Mouse (Mus musculus) midbrain, embryonic 15.5 days (tissue): Measurements from ENCODE around the gene Pnpla5. TPM values are rescaled to one million over a fixed set of nuclear protein-coding genes. Genes with fewer than 3 reads are reported as not detected.

Experiments used
- ATAC-seq: fragments of 200-750 bp; cut with Nextera tagmentation; replicated peaks from 2 replicates; pipeline ENCODE4 v1.8.0; 2017; ENCODE audit warnings: moderate TSS enrichment
- H3K27ac ChIP-seq: fragments of 300-500 bp; sonication (generic); 2 replicates; pipeline ENCODE4 v1.5.1; 2015; ENCODE audit warnings: mild to moderate bottlenecking, inconsistent platforms
- H3K27me3 ChIP-seq: fragments of 300-500 bp; sonication (generic); replicated peaks from 2 replicates; pipeline ENCODE4 v1.6.1; 2015; ENCODE audit warnings: inconsistent platforms
- H3K36me3 ChIP-seq: fragments of 300-500 bp; sonication (generic); replicated peaks from 2 replicates; pipeline ENCODE4 v1.6.1; 2015; ENCODE audit warnings: inconsistent platforms
- H3K4me1 ChIP-seq: fragments of 300-500 bp; sonication (generic); 2 replicates; pipeline ENCODE4 v1.6.1; 2015; ENCODE audit warnings: inconsistent platforms
- H3K4me2 ChIP-seq: fragments of 300-500 bp; sonication (generic); 2 replicates; pipeline ENCODE4 v1.6.1; 2015; ENCODE audit warnings: inconsistent platforms, mild to moderate bottlenecking, moderate library complexity
- H3K4me3 ChIP-seq: fragments of 300-500 bp; sonication (generic); 2 replicates; pipeline ENCODE4 v1.5.1; 2015; ENCODE audit warnings: mild to moderate bottlenecking, inconsistent platforms
- H3K9ac ChIP-seq: fragments of 300-500 bp; sonication (generic); 2 replicates; pipeline ENCODE4 v1.6.1; 2015; ENCODE audit warnings: mild to moderate bottlenecking, inconsistent platforms
- H3K9me3 ChIP-seq: fragments of 300-500 bp; sonication (generic); 2 replicates; pipeline ENCODE4 v1.6.1; 2016; ENCODE audit warnings: inconsistent platforms
- WGBS: fragments of 180-500 bp; shearing (Covaris S2); methylation state at CpG from one replicate; pipeline ENCODE4 v1.1.7; 2015; ENCODE audit warnings: mixed read lengths; 5-methylcytosine and 5-hydroxymethylcytosine counted together
- polyA plus RNA-seq: library from polyadenylated mRNA; unstranded; fragments of >200 nt; fragmentation: Nextera tagmentation; extraction: Ambion mirVana; gene quantifications from 2 replicates; pipeline ENCODE4 v1.2.1, GENCODE M21; 2015

The Pnpla5 gene
- polyA plus RNA-seq, 1 experiment from 2014 or later: not detected

GRCm38 (mm10) chr15:84136473-84137415, 13.8 kb upstream of the Pnpla5 start:
- WGBS: 19% methylated on average over 12 of the region's 12 CpGs
- Histone ChIP-seq H3K27me3 (no peaks in the 10 kb centered on the region), H3K27ac (no peak overlapping the region), H3K9me3 (no peaks in the 10 kb centered on the region), H3K9ac (no peak overlapping the region), H3K4me1 (peaks cover 12% of the 10 kb centered on the region), H3K4me3 (no peak overlapping the region), H3K36me3 (no peaks in the 10 kb centered on the region), H3K4me2 (no peak overlapping the region)
- ATAC-seq: no peak

DNA sequence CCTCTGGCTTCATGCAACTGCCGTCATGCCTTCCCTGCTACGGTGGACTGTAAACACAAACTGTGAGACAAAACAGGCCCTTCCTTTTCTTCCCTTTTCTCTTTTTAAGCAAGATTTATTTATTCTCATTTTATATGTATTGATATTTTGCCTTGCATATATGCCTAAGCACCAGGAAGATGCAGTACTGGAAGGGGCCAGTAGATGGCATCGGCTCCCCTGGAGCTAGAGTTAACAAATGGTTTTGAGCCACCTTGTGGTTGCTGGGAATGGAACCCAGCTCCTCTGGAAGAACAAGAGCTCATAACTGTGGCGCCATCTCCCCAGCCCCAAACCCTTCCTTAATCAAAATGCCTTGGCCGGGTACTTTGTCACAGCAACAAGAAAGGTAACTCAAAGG, 12.5 kb upstream of the Pnpla5 start:
- Histone ChIP-seq H3K4me3 (no peak overlapping the region), H3K4me1 (peaks cover 5% of the 10 kb centered on the region; the same call in 1 of the 2 replicates), H3K4me2 (no peak overlapping the region), H3K36me3 (no peaks in the 10 kb centered on the region), H3K9me3 (no peaks in the 10 kb centered on the region), H3K27ac (no peak overlapping the region), H3K27me3 (no peaks in the 10 kb centered on the region), H3K9ac (no peak overlapping the region)
- 92% methylated on average over 5 of the region's 5 CpGs for WGBS
- no peak for ATAC-seq

DNA sequence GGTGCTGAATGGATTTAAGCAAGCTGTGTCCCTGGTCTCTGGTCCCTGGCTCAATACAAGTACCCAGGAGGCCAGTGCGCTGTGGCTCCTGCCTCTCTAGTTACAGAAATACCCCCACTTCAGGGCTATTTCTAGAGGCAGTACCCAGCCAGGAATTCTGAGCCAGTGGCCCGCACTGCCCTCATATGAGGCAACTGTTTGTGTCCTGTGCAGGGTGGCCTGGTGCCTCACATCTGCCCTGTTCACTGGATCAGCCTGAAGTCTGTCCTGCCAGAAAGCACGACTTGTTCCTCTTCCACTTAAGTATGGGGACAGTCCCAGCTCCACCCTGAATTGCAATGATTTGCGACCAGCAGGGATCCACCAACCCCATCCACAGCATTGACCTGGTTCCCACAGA, 10.5 kb upstream of the Pnpla5 start:
- no peaks in the 10 kb centered on the region for H3K4me1 ChIP-seq
- no peaks in the 10 kb centered on the region for H3K36me3 ChIP-seq
- no peak for ATAC-seq
- WGBS: 65% methylated on average over 4 of the region's 4 CpGs
- no peaks in the 10 kb centered on the region for H3K27me3 ChIP-seq
- no peak overlapping the region for H3K4me2 ChIP-seq
- H3K4me3 ChIP-seq: no peak overlapping the region
- H3K27ac ChIP-seq: no peak overlapping the region
- no peak overlapping the region for H3K9ac ChIP-seq
- H3K9me3 ChIP-seq: no peaks in the 10 kb centered on the region

- Histone ChIP-seq H3K9ac (no peak overlapping the region), H3K4me3 (no peak overlapping the region), H3K9me3 (no peaks in the 10 kb centered on the region), H3K27me3 (no peaks in the 10 kb centered on the region), H3K4me1 (no peaks in the 10 kb centered on the region), H3K4me2 (no peak overlapping the region), H3K27ac (no peak overlapping the region), H3K36me3 (no peaks in the 10 kb centered on the region)
- WGBS: 96% methylated on average over 7 of the region's 7 CpGs
- no peak for ATAC-seq
These were observed 9.0 kb upstream of the Pnpla5 start for GRCm38 (mm10) chr15:84131971-84132370.

DNA sequence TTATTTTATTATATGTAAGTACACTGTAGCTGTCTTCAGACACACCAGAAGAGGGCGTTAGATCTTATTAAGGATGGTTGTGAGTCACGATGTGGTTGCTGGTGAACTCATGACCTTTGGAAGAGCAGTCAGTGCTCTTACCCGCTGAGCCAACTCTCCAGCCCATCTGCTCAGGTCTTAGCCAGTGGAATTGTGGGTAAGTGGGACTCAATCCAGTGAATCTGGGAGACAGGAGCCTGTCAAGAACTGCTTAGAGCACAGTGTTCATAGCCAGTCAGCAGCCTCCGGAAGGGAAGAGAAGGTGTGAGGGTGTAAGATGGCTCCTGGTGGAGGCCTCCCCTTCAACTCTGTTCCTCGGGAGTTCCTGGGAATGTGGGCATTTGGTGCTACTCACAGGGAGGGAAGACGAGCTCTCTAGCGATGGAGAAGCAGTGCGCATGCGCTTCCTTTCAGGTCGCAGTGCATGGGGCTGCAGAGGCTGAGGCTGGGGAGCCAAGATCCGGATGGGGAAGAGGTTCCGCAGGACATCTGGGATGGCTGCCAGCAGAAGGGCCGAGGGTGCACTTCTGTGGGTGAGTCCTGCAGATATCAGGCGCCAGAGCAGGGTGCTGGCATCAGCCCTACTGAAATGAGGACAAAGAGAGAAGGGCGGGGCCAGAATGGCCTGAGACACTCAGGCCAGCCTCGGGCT, 8.3 kb upstream of the Pnpla5 start:
- H3K9ac ChIP-seq: no peak overlapping the region
- no peaks in the 10 kb centered on the region for H3K36me3 ChIP-seq
- H3K4me3 ChIP-seq: no peak overlapping the region
- no peak for ATAC-seq
- H3K9me3 ChIP-seq: no peaks in the 10 kb centered on the region
- H3K4me2 ChIP-seq: no peak overlapping the region
- no peak overlapping the region for H3K27ac ChIP-seq
- no peaks in the 10 kb centered on the region for H3K27me3 ChIP-seq
- no peaks in the 10 kb centered on the region for H3K4me1 ChIP-seq
- WGBS: 68% methylated on average over 16 of the region's 16 CpGs

GRCm38 (mm10) chr15:84126871-84127270, 3.9 kb upstream of the Pnpla5 start:
- Histone ChIP-seq H3K9ac (no peak overlapping the region), H3K36me3 (no peaks in the 10 kb centered on the region), H3K9me3 (no peaks in the 10 kb centered on the region), H3K27me3 (no peaks in the 10 kb centered on the region), H3K4me1 (no peaks in the 10 kb centered on the region), H3K4me2 (no peak overlapping the region), H3K27ac (no peak overlapping the region), H3K4me3 (no peak overlapping the region)
- 30% methylated on average over 5 of the region's 5 CpGs for WGBS
- ATAC-seq: no peak

DNA sequence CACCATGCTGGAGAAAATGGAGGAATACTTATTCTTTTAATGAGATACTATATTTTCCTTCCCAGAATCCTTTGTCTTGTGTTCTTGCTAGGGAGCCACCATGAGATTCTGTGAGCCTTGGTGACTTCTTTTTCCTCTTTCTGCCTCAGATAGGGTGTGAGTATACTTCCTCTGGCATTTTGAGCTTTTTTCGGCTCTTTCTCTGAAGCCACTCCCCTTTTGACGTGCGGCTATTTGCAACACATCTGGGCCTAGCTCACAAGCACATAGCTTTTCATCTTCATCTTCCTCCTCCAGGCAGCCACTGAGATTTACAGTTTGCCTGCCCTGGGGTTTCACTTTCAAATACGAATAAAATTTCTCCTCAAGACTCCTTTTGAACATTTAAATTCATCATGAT, 3.5 kb upstream of the Pnpla5 start:
- no peaks in the 10 kb centered on the region for H3K27me3 ChIP-seq
- no peaks in the 10 kb centered on the region for H3K4me1 ChIP-seq
- H3K9ac ChIP-seq: no peak overlapping the region
- H3K9me3 ChIP-seq: no peaks in the 10 kb centered on the region
- ATAC-seq: no peak
- no peak overlapping the region for H3K27ac ChIP-seq
- WGBS: 78% methylated on average over 4 of the region's 4 CpGs
- H3K4me2 ChIP-seq: no peak overlapping the region
- H3K4me3 ChIP-seq: no peak overlapping the region
- no peaks in the 10 kb centered on the region for H3K36me3 ChIP-seq

DNA sequence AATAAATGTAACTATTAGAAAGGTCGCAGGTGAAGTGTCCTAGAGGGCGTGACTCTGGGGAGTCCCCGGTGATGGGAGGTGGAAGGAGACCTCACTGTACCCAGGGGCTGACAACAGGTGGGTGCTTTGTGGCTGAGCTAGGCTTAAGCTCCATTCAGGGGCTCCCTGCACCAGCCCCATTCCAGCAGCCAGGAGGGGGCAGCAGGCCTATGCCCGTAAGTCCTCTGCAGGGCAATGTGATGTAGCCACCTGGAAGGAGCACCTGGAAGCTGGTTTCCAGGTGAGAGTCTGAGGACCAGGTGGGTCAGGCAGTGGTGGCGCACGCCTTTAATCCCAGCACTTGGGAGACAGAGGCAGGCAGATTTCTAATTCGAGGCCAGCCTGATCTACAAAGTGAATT, 1.1 kb upstream of the Pnpla5 start:
- 66% methylated on average over 7 of the region's 7 CpGs for WGBS
- H3K4me2 ChIP-seq: no peak overlapping the region
- H3K36me3 ChIP-seq: no peaks in the 10 kb centered on the region
- H3K27ac ChIP-seq: no peak overlapping the region
- ATAC-seq: no peak
- H3K27me3 ChIP-seq: no peaks in the 10 kb centered on the region
- no peak overlapping the region for H3K4me3 ChIP-seq
- H3K9ac ChIP-seq: no peak overlapping the region
- H3K4me1 ChIP-seq: no peaks in the 10 kb centered on the region
- no peaks in the 10 kb centered on the region for H3K9me3 ChIP-seq

- H3K9ac ChIP-seq: no peak overlapping the region
- no peaks in the 10 kb centered on the region for H3K9me3 ChIP-seq
- no peak for ATAC-seq
- H3K27me3 ChIP-seq: no peaks in the 10 kb centered on the region
- no peak overlapping the region for H3K27ac ChIP-seq
- H3K36me3 ChIP-seq: no peaks in the 10 kb centered on the region
- H3K4me1 ChIP-seq: no peaks in the 10 kb centered on the region
- WGBS: 76% methylated on average over 7 of the region's 7 CpGs
- H3K4me3 ChIP-seq: no peak overlapping the region
- H3K4me2 ChIP-seq: no peak overlapping the region
These were observed 1.9 kb downstream of the Pnpla5 start for GRCm38 (mm10) chr15:84121036-84121435.

GRCm38 (mm10) chr15:84120612-84121011, 2.4 kb downstream of the Pnpla5 start:
- WGBS: 26% methylated on average over 6 of the region's 6 CpGs
- Histone ChIP-seq H3K9me3 (no peaks in the 10 kb centered on the region), H3K4me1 (no peaks in the 10 kb centered on the region), H3K4me2 (no peak overlapping the region), H3K9ac (no peak overlapping the region), H3K27ac (no peak overlapping the region), H3K4me3 (no peak overlapping the region), H3K27me3 (no peaks in the 10 kb centered on the region), H3K36me3 (no peaks in the 10 kb centered on the region)
- ATAC-seq: no peak

DNA sequence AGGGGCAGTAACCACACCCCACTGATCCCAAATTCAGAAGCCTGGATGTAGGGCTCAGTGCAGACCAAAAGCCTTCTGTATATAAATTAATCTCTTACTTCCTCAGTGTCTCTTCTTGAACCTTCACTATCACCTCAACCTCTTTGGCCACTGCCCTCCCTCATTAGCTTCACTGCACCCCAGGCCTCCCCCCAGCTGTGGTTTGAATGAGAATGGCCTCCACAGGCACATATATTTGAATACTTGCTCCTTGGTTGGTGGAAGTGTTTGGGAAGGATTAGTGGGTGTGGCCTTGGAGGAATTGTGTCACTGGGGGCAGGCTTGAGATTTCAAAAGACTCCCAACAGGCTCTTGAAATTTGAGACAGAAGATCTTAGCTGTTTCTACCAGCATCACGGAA, 6.5 kb downstream of the Pnpla5 start:
- Histone ChIP-seq H3K9me3 (no peaks in the 10 kb centered on the region), H3K4me1 (no peaks in the 10 kb centered on the region), H3K36me3 (no peaks in the 10 kb centered on the region), H3K27me3 (no peaks in the 10 kb centered on the region), H3K9ac (no peak overlapping the region), H3K27ac (no peak overlapping the region), H3K4me3 (no peak overlapping the region), H3K4me2 (no peak overlapping the region)
- WGBS: 71% methylated on average over 1 of the region's 1 CpGs
- ATAC-seq: no peak

DNA sequence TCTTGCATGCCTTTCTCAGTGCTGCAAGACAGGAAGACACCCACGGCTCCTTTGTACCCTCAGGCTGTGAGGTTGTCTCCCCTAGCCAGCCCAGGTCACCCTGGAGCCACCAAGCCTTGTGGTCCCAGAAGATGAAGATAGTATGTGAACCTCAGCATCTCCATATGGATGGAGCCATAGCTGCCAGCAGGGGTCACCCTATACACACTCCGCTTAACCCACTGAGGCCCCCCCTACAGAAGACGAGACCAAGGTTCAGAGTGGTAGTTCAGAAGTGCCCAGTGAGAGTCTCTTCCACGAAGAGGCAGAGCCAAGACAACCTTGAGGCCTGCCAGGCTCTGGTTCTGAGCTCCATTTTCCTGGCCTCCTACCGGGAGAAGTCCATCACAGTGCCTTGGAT, 7.2 kb downstream of the Pnpla5 start:
- Histone ChIP-seq H3K4me1 (no peaks in the 10 kb centered on the region), H3K36me3 (no peaks in the 10 kb centered on the region), H3K4me2 (no peak overlapping the region), H3K27me3 (no peaks in the 10 kb centered on the region), H3K27ac (no peak overlapping the region), H3K4me3 (no peak overlapping the region), H3K9ac (no peak overlapping the region), H3K9me3 (no peaks in the 10 kb centered on the region)
- ATAC-seq: no peak
- 64% methylated on average over 5 of the region's 5 CpGs for WGBS

- H3K4me3 ChIP-seq: no peak overlapping the region
- no peaks in the 10 kb centered on the region for H3K27me3 ChIP-seq
- no peak overlapping the region for H3K27ac ChIP-seq
- no peaks in the 10 kb centered on the region for H3K36me3 ChIP-seq
- no peak overlapping the region for H3K9ac ChIP-seq
- H3K9me3 ChIP-seq: no peaks in the 10 kb centered on the region
- WGBS: 77% methylated on average over 6 of the region's 6 CpGs
- no peak overlapping the region for H3K4me2 ChIP-seq
- ATAC-seq: no peak
- H3K4me1 ChIP-seq: peaks cover 2% of the 10 kb centered on the region; the same call in 1 of the 2 replicates
These were observed 9.1 kb downstream of the Pnpla5 start for GRCm38 (mm10) chr15:84113873-84114272.
